Mouse (Mus musculus) cerebellum, adult 9-10 months (tissue): Measurements from ENCODE around the gene Tuba1b.
A peak's percentile ranks its signal among the peaks of the same experiment; 100 is the strongest.

Experiments
- DNase-seq: peaks from one replicate; pipeline ENCODE4 v3.0.0; 2022

Tuba1b gene

GRCm38 (mm10) chr15:98953401-98954356 lies 19.3 kb upstream of the Tuba1b start, which contains the start of the genes Gm49450 and Tuba1a:
TSS of gene Gm49450 (minus strand) at chr15:98953551.
TSS of gene Tuba1a (minus strand) at chr15:98953703.
- DNase-seq = peak; percentile 99

DNA sequence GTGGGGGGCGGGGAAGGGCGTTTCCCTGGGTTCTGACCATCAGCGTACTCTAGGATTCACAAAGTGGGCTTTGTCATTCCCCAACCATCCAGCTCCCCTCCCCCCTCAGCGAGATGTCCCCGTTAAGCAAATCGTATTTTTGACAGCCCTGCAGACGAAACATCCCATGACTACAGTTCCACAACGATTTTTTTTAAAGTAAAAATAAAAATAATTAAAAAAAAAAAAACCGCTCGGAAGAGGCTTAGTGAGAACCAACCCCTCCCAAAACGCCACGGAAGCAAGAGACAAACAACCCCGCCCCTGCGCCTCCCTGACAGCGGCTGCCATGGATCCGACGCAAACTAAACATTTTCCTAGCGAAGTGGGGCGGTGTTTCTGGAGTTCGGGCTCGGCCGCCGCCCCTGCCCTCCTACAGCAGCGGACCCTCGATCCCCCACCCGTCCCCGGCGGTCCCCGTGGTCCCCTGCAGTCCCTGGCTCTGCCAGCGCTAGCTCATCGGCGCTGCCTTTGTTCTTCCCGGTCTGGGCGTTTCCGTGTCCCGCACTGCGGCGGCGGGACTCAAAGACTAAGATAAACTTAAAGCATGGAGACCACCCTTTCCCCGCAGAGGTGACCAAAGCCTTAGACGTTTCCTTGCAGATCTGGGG lies 18.5 kb upstream of the Tuba1b start:
- no peak for DNase-seq

GRCm38 (mm10) chr15:98952063-98952455 lies 17.7 kb upstream of the Tuba1b start:
- no peak for DNase-seq

- DNase-seq = peak; percentile 71
Measured at GRCm38 (mm10) chr15:98951122-98952062, 17.0 kb upstream of the Tuba1b start.

GRCm38 (mm10) chr15:98949607-98949892 lies 15.2 kb upstream of the Tuba1b start:
- DNase-seq = no peak

DNA sequence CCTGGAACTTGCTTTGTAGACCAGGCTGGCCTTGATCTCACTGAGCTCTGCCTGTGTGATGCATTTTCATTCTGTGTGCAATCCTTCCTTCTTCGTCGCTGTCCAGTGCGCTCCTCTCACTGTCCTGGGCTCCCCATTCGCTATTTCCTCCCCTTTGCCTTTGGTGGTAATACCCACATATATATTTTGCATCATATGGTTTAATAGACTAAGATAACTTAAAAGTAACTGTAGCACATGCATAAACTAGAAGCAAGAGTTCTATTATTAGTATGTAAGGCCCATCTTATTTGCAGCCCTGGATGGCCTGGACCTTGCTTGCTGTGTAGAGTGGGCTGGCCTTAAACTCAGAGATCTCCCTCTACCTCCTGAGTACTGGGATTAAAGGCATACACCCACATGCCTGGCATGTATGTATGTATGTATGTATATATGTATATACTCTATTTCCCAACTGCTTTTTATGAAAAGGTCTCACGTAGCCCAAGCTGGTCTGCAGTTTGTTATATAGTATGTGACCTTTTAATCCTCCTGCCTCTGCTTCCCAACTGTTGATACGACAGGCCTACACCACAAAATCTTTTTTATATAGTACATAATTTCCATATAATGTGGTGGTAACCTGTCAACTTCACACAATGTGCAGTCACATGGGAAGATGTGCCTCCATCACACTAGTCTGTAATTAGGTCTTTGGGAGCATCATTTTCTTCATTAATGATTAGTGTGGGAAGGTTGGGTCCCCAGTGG lies 14.7 kb upstream of the Tuba1b start:
- no peak for DNase-seq

DNA sequence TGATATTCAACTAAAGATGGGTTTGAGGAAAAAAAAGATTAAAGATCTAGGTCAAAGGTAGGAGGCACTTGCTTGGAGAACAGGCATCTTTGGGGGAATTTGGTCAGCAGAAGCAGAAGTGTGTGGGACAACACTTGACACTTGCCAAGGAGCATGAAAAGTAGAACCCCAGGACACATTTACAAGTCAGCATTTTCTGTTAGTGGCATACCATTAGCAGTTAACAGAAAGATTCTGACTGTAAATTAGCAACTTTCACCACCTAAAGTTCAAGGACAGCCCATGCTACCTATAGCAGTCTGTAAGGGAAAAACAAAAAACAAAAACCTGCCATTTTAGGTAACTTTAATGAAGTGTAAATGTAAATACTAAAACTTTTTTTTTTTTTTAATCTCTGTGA lies 14.0 kb upstream of the Tuba1b start:
- no peak for DNase-seq

DNA sequence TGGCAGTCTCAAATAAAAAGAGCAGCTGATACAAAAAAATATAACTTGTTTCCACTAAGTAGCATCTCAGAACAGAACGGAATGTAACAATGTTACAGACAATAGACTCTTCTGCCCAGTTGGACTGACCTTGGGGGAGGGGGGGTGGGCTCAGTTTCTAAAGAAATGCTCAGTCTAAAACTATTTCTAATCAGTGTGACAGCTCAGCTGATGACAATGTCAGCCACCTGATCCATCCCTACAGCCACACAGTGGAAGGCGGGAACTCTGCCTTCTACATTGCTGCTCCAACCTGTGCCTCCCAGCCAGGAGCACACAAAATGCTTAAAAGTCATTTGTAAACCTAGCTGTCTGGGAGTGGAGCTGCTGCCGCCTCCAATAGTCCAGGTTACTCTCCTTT lies 13.5 kb upstream of the Tuba1b start:
- no peak for DNase-seq

GRCm38 (mm10) chr15:98943133-98943532 lies 8.8 kb upstream of the Tuba1b start:
- no peak for DNase-seq

GRCm38 (mm10) chr15:98942081-98942480 lies 7.7 kb upstream of the Tuba1b start:
- no peak for DNase-seq

DNA sequence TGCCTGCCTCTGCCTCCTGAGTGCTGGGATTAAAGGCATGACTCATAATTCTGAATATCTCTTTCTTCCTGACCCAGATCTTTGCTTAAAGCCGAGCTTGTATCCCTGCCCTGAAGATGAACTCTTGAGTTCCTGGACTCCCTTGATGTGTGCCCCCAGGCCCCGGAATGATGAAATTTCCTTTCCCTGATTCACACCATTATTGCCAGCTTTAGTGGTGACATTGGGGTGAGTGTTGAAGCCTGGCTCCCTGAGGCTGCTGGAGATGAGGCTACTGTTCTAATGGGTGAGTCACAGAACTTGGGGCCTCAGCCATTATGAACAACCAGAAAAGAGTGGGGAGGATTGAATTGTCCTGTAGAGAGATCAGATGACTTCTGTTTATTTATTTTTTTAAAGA lies 7.2 kb upstream of the Tuba1b start:
- DNase-seq = no peak

- peak; percentile 64 for DNase-seq
Measured at GRCm38 (mm10) chr15:98940816-98941215, 6.5 kb upstream of the Tuba1b start.

GRCm38 (mm10) chr15:98933833-98934216 lies 540 bp downstream of the Tuba1b start:
- DNase-seq = peak; percentile 97

DNA sequence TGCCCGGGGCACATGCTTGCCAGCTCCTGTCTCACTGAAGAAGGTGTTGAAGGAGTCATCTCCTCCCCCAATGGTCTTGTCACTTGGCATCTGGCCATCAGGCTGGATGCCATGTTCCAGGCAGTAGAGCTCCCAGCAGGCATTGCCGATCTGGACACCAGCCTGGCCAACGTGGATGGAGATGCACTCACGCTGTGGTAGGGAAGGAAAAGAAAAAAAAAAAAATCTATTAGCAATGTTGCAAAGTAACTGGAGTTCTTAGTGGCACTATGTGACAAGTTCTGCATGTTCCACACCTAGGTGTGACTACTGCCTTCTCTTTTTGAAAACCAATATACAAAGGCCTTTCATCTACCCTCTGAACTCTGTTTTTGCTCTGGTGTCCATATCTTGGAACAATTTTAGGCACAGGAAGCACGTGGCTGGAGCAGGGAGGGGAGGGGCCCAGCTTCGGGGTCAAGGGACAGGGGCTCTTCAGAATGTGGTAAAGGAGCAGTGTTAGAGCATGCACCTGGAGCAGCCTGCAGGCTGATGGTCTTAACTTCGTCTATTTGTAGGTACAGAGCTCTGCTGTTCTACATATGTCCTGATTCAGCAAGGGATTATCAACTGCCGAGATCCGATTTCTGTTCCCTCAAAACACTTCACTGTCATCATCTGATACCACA lies 1.2 kb downstream of the Tuba1b start:
- DNase-seq = peak; percentile 74

GRCm38 (mm10) chr15:98930998-98931397 lies 3.4 kb downstream of the Tuba1b start:
- no peak for DNase-seq

GRCm38 (mm10) chr15:98930017-98930734 lies 4.2 kb downstream of the Tuba1b start:
- DNase-seq = no peak

GRCm38 (mm10) chr15:98928598-98929240 lies 5.6 kb downstream of the Tuba1b start:
- DNase-seq = peak; percentile 89

GRCm38 (mm10) chr15:98927566-98927965 lies 6.8 kb downstream of the Tuba1b start:
- no peak for DNase-seq

DNA sequence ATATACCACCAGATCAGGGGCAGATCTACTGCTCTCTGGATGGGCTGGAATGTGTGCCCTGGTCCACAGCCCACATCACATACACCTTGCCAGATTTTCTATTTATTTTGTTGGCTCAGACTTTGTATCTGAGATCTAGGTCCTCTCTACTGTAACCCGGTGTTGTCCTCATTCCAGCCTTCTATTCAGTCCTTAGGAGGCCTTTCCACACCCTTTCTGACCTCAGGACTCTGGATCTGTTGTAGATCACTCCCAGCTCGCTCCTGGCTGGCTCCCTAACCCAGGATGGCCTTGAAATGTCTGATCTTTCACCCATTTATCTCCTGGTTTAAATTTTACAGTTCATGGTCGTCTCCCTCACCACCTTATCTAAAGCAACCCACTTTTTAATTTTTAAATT lies 9.7 kb downstream of the Tuba1b start:
- DNase-seq = no peak

DNA sequence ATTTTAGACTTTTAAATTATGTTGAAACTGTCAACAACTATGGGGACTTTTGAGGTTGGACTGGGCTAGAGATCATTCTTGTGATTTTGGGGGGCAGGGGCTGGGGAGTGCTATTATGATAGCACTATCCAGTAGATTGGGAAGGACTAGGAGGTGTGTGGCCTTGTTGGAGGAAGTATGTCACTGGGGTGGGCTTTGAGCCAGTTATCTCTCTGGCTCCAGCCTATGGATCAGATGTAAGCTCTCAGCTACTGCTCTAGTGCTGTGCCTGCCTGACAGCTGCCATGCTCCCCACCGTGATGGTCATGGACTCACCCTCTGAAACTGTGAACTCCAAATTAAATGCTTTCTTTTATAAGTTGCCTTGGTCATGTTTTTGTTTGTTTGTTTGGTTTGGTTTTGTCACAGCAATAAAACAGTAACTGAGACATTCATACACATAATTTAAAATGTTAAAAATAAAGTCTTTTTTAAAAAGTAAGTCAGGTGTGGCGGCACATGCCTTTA lies 11.3 kb downstream of the Tuba1b start:
- no peak for DNase-seq
